Mouse (Mus musculus): ENCODE data around the gene Coro2a.

The Coro2a gene

DNA sequence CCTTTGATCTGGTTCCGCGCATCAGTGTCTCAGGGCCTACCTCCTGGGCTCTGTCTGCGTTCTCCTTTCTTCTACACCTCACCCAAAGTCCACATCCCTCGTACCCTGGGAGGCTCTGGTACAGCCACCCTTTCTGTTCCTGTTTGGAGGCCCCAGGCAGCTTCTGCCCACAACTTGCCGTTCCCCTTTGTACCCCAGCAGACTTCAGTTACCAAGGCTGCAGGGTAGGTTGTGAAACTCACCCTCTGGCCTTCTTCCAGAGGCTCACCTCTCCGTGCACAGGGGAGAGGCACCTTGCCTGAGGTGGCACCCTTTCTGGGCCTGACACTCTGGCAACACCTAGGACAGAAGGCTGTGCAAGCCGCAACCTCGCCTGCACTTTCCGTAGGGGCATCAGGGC, 46.2 kb downstream of the Coro2a start:
- DNase-seq, result peak; percentile 88

DNA sequence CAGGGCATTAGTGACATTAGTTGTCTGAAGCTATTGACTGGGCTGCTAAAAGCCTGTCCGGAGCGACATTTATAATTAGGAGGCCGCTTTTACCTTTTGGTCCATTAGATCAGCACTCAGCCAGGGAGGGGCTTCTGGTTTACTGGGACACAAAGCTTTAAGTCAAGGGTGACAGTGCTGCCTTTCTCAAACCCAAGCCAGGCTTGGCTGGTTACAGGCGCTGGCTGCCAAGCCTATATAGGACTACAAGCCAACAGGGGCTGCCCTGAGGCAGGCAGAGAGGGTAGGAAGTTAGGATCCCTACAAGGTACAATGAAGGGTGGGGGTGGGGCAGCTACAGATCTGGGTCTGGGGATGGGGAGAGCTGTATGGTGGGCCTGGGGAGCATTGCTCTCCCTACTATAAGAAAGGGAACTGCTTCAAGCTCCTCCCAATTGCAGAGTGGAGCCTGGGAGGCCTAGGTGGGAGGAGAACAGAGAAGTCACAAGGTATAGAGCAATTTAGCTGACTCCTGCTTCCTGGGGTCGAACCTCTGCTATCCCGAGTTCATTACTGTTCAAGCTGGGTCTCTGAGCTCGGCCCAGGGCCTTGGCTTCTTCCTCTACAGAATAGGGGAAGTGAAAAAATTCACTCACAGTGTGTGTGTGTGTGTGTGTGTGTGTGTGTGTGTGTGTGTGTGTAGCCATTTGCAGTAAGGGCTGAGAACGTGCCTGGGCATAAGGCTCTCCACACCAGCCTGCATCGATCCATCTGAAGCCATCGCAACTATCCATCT, 47.5 kb downstream of the Coro2a start:
- DNase-seq, result peak; percentile 96

DNA sequence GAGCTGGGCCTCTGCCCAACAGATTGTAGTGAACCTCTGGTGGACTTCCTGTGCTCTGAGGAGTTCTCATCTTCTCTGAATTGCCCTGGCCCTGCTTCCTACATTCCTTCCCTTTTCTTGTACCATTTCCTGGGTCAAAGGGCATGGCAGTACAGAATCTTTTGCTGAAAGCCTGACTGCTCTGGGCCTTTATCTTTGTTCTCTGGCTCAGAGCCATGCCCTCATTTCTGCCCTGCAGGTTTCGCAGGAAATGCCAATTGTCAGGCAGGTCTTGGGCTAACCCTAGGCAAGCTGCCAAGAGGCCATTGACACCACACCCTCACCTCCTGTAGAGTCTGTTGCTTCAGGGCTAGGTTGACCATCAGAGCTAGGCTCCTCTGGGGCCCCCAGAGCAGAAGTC, 48.1 kb downstream of the Coro2a start:
- peak; percentile 92 for DNase-seq

DNA sequence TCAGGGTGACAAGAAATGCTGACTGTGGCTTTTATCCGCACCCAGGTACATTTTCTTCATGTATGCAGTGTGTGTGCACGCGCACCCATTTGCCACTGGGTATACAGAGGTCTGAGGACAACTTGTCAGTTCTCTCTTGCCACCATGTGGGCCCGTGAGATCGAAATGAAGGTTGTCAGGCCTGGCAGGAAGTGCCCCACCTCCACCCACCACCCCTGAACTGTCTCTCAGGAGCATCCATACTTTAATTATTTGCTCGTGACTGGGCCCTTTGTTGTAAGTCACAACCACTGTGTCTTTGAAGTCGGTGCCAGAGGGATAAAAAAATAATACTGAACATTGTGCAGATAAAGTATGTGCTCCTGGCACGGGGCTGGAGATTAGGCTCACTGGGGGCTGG, 51.6 kb downstream of the Coro2a start:
- no peak for DNase-seq

DNA sequence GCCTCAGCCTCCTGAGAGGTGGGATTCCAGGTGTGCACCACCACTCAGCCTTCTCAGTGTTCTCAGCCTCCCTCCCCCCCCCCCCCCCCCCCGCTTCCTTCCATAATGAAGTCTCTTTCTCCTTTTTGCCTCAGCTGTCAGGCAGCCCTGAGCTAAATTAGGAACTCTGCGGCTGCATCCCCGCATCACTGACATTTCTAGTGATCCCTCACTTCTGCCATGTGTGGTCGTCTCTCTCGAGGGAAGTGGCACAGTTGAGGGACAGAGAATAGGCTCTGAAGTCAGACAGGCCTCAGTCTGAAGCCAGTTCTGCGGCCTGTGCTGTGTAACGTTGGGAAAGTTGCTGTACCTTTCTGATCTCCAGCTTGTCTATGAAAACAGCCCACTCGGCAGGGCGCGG, 52.0 kb downstream of the Coro2a start:
- no peak for DNase-seq

DNA sequence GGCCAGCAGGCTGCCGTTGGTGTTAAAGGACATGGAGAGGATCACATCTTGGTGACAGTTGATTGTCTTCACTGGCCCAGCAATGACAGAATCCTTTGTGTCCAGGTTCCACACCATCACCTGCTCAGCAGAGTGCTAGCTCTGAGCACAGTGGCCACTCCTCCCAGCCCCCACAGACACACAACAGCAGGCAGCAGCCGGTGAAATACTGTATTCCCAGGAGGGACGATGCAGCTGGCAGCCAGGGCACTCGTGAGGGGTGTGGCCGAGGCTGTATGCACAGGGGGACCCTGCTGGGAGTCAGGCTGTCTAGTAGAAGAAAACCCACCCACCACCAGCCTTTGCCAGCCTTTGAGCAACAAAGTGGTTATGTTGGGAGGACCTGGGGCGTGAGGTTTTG, 55.3 kb downstream of the Coro2a start:
- no peak for DNase-seq

DNA sequence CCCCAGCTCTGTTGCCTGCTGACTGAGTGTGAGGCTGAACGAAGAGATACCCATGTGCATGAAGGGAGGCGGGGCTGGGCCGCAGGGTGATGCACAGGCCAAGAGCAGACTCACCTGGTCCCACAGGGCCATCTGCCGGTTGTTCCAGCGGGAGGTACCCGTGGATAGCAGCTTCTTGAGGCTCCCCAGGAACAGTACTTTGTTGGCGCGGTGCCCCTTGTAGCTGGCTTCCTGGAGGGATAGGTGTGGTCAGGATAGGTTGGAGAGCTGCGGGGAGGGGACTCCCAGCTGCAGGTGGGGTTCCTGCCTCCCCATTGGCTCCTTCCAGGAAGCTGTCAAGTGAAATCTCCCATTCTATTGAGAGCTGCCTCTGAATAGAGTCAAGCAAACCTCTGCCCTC, 56.5 kb downstream of the Coro2a start:
- DNase-seq, result no peak

DNA sequence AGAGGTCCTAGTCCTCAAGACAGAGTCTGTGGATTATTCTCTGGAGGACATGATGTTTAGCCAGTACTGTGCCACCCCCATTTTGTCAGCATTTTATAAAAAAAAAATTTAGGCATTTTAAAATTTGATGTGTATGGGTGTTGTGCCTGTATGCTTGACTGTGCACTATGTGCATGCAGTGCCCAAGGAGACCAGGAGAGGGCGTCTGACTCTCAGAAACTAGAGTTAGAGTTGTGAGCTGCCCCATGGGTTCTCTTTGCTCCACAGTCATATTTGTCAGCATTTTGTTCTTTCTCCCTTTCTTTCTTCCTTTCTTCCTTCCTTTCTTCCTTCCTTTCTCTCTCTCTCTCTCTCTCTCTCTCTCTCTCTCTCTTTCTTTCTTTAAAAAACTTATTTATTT, 57.7 kb downstream of the Coro2a start:
- no peak for DNase-seq

DNA sequence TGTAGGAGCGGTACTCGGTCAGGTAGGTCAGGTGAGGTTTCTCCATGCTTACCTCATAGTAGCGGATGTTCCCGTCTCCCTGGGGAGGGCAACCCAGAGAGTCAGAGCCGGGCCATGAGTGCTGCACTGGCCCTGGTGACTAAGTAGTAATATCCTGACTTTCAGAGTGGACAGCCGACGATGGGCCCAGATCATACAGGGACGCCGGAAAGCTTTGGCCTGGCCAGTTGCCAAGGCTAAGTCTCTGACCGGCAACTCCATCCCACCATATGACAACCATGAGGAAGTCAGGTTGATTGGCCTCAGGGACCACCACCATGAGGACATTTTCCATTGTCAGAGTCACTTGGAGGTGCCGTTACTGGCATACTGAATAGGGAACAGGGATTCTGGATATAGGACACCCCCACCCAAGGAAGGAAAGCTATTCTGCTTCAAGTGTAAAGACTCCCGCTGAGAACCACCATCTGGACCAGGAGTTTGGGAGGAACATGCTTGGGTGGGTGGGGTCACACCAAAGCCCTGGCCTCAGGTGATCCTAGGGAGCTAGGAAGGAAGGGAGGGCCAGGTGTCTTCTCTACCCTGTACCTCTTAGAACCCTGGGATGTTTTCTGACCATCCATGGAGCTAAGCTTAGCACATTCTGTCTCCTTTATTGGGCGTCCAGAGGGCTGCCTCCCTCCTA, 58.5 kb downstream of the Coro2a start:
- no peak for DNase-seq

DNA sequence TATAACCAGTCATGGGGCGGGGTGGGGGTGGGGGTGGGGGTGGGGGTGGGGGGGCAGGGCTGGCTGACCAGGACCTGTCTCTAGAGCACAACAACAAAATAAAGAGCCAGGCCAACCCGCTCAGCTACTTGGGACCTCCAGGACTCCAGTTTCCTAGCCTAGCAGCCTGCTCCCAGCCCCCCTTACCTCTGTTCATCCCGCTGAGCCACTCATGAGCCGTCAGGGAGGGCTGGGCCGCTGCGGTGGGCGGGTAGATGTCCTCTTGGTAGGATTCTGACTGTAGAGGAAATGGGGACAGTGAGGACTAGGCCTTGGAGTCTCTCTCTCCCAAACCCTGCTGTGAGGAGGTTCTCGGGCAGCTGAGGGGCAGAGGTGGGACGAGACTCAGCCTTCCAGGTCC, 60.3 kb downstream of the Coro2a start:
- no peak for DNase-seq

DNA sequence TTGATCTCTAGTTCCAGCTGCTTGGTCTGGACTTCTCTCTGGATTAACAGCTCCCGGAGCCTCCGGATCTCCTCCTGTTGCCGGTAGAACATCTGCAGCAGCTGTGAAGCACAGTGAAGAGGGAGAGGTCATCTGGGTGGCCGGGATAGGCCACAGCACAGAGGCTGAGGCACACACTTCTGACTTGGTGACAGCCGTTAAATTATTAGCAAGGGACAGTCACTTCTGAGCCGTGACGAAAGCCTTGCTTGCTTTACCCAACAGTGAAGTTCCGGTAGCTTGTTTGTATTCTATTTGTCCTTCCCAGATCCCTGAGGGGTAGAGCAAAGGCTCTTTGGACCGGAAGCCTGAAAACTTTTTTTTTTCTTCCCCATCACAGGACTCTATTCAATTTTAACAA, 62.8 kb downstream of the Coro2a start:
- DNase-seq, result no peak

DNA sequence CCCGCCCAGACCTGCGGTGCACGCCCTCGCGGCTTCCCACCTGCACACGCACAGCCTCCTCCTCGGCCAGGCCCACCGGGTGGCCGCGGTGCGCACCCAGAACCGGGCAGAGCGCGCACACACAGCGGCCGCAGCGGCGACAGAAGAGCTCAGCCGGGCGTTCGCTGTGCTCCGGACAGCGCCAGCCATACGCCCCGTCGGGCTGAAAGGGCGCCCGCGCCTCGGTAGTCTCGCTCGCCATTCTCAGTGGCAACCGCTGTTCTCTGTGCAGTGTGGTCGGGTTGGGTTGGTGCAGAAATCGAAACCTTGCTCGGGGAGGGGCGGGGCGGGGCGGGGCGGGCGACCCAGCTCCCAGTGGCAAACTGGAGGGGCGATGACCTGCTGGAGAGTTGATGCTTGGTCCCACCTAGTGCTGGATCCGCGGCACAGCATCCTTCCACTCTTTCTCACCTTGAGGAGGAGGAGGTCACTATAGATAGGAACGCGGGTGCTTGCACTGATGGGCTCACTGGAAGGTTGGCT, 66.1 kb downstream of the Coro2a start, which contains the start of gene Trim14:
TSS of gene Trim14 (minus strand) at position 302 of the 522 bp plus-strand sequence.
- peak; percentile 94 for DNase-seq

DNA sequence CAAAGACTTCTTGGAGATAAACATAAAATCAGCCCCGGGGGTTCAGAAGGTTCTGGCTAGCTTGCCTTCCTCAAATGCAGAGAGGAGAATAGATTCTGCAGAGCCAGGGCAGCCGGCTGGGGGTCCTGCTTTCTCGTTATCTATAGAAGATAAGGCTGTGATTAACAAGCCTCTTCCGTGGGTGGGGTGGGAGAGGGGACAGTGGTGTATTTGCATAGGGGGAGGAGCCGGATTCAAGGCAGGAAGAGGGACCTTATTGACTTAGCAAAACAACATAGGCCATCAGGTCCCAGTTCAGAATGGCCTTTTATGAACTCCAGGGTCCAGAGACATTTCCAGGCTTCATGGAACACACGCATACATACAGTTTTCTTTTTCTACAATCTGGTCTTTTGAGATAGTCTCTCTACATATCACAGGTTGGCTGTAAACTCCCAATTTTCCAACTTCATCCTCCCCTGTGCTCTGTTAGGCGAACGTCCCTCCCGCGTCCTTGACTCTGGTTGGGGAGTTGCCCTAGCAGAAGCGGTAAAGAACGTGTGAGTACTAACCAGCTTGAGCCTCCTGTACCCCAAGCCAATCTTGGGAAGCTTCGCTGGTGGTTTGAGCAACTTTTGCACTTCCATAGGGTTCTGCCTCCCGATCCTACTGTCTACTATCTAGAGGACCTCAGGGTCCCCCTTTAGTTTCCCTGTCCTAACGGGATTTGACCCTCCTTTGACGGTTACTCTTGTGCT, 66.7 kb downstream of the Coro2a start:
- DNase-seq, result peak; percentile 93

DNA sequence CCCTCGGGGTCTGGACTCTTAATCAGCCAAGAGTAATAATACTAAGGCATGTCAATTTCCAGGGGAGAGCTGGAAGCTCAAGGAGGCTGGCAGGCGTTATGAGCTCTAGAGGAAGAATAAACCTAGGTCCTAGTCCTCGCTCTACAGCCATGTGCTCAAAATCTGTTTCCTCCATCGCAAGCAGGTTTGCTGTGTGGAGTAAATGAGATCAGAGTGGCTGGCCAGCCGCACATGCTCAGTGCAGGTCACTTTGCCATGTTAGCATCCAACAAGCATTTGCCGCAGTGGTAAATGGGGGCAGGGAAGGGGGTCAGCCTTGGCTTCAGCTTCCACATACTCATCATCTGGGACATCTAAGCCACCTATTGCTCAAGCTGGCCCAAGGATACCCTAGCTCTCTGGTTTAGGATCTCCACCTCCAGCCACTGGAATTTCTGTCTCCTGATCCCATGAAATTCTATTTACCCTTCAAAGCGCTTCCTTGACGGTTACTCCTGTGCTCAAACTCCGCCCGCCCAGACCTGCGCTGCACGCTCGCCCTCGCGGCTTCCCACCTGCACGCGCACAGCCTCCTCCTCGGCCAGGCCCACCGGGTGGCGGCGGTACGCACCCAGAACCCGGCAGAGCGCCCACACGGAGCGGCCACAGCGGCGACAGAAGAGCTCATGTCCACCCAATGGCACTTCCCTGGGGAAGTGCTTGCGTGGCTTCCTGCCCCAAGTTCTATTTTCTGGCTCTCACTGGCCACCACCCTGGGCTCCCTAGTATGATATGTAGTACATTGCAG, 67.9 kb downstream of the Coro2a start:
- DNase-seq, result peak; percentile 96

DNA sequence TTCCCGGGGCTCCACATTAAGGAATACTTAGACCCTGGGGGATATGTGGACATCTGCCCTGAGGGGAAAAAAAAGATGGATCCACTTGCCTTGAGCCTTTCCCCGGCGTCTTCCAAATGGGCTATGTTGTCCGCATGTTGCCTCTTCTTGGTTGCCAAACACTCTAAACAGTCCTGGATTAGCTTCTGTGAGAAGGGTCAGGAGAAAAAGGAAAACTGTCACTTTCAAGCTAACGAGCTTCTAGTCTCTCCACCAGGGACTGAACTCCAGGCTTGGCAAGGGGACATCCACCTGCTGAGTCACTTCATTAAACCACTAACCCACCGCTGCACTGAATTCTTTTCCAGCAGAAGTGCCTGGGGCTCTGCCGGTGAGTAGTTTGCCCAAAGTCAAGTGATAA, 69.1 kb downstream of the Coro2a start:
- DNase-seq, result peak; percentile 64

DNA sequence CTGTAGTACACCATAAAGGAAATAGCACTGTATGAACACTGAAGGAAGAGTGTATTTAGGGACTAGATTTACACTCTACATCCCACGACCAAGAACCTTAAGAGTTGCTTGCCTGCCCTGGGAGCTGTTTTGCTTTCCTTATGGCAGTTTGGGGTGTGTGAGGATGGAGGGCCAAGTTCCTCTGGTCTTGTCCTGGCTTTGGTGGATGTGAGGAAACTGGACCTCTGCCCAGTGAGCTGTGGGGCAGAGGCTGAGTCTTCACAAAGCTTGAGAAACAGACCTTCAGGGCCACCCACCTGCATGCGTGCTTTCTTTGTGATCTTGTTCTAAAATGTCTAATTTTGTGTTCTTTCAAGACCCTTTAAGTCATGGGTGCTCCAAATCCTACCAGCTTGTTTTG, 69.5 kb downstream of the Coro2a start:
- peak; percentile 51 for DNase-seq

DNA sequence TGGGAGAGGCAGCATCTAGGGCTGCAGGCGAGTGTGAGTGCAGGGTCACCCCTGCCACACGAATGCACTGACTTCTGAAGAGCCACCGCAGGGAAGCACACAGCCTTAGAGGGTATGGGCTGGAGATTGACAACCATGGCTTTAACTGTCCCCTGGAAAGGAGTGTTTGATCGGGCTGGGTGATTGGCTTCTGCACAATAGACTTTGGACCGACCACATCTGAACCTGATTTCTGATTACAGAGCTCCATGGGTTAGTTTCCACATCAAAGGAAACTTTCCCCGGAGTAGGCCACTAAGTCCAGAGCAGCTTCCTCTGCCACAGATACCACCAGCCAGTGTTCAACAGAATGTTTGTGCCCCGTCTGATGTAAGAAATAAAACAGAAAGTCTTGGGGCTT, 72.3 kb downstream of the Coro2a start:
- peak; percentile 27 for DNase-seq

DNA sequence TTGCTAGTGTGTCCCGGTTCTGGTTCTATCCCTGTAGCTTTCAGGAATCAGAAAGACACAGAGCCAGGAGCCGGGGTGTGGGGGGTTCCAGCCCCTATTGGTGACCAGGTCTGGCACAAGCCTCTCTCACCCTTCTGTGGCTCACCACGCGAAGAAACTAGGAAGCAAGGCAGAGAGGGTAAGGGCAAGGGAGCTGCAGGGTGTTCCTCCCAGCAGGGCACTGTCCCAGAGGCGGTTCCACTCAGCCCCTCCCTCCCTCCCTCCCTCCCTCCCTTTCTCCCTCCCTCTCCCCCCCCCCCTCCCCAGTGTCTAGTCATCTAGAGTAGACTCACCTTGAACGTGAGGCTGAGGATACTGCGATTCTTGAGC, 74.5 kb downstream of the Coro2a start:
- no peak for DNase-seq

DNA sequence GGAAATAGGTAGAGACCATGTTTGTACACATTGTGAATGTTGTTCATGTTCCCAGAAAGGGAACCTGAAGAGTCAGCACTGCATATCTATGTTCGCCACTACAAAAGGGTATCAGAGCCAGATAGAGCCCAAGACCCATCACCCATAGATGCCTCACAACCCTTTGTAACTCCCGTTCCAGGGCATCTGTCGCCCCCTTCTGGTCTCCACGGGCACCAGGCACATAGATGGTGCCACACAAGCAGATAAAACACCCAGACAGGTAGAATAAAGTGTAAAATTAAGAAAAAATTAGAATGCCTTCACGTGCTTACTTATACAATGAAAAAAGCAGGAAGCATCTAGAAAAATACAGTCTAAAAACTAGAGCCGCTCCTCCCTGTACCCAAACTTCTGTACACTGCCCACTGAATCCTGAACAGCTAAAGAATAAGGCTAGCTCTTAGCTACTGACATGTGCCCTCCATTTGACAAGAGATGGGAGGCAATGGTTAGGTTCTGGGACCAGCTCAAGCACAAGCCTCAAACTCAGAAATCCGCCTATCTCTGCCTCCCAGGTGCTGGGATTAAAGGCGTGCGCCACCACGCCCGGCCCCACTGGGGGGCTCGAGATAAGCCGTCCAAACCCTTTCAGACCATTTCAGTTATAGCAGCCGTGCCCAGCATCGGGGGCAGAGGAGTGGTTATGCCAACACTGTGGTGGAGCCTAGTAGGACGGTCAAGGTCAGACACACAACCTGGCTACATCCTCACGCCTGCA, 75.0 kb downstream of the Coro2a start:
- peak; percentile 93 for DNase-seq

DNA sequence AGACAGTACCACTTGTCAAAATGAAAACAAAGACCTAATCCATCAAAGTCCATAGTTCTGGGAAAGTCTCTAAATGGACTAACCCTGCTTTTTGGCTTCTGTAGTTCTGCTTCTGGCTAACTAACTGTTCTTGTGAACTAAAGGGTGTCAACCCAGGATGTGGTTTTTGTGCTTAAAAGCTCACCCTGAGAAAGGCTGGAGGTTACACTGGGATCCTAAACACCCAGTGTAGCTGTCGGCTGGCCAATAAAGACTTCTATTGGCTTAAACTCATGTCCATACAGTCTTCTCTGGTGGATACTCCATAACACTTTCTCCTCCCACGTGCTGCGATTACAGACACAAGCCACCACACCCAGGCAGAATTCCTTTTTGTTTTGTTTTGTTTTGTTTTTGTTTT, 75.8 kb downstream of the Coro2a start:
- peak; percentile 51 for DNase-seq

DNA sequence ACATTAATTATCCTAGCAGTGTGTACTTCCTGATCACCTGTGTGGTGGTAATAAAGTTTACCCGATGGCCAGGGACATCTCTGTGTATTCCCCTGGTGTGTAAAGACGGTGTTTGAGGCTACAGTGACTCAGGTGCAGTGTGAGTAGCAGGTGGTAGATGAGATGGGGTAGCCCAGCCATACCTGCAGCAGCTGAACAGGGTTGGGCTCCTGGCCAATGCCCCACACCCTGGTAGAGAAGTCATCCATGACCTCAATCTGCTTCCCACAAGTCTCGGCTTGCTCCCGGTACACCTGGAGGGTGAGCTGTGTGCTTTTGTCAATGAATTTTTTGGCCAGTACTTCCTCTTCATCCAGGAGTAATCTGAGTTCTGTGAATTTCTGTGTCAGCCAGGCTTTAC, 78.7 kb downstream of the Coro2a start:
- DNase-seq, result peak; percentile 85

DNA sequence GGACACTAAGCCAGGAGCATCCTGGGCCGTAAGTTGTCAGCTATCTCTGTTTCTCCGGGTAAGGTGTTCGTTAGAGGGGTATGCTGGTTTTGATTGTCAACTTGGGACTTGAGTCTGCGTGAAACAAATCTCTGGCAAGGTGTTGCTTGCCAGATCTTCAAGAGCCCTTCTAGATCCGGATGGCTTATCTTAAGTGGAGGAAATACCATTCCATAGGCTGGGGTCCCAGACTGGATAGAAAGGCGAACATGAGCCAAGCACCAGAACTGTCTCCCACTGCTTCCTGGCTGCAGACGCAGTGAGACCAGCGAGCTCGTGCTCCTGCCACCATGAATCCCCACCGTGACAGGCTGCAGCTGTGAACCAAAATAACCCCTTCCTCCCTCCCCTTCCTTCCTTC, 80.5 kb downstream of the Coro2a start:
- DNase-seq, result peak; percentile 25

Measured in heart, adult 11 months (tissue).